Mouse (Mus musculus) small intestine, adult 2 months (tissue): Measurements from ENCODE around the gene Riox2.

Experiments used
- CTCF ChIP-seq: fragments of 200-500 bp; IDR thresholded peaks from 2 replicates; pipeline ENCODE4 v1.5.1; 2012; ENCODE audit warnings: low read depth, mild to moderate bottlenecking, control low read depth, inconsistent platforms, low read length, moderate library complexity, mixed read lengths; ENCODE audit not compliant: insufficient replicate concordance, insufficient read length; ENCODE audit errors: extremely low read depth
- POLR2A ChIP-seq: fragments of 200-500 bp; IDR thresholded peaks from 2 replicates; pipeline ENCODE4 v1.6.1; 2012; ENCODE audit warnings: low read depth, mild to moderate bottlenecking, control low read depth, inconsistent platforms, low read length, moderate library complexity

DNA sequence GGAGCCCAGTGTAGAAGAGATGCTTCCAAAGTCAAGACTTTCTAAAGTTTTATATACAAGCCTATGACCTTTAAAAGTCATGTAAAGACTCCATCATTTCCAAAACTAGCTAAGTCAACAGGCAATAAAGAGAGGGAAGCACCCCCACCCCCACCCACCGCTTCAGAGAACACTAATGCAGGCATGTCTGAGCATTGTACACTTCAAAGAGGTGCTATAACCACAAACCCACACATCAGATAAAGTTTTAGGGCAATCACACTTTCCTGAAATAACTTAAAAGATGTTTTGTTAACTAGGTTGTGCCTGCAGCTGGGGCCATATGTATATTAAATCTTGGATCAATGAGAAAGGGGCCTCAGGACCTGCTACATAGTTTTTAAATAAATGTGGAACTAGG is 1.7 kb upstream of the Riox2 start:
- TF ChIP-seq CTCF (no peak), POLR2A (no peak)
